Mouse (Mus musculus) embryonic facial prominence, embryonic 15.5 days (tissue): ENCODE measurements around the gene Egln2. TPM values are rescaled to one million over a fixed set of nuclear protein-coding genes. Genes with fewer than 3 reads are reported as not detected.

ENCODE experiments used
- ATAC-seq: fragments of 200-750 bp; cut with Nextera tagmentation; 2 replicates; pipeline ENCODE4 v1.8.0; 2017; ENCODE audit warnings: low read depth, moderate TSS enrichment; ENCODE audit not compliant: insufficient number of reproducible peaks, low FRiP score, low TSS enrichment
- H3K27ac ChIP-seq: fragments of 300-500 bp; sonication (generic); replicated peaks from 2 replicates; pipeline ENCODE4 v1.5.1; 2015; ENCODE audit warnings: mild to moderate bottlenecking, inconsistent platforms
- H3K27me3 ChIP-seq: fragments of 300-500 bp; sonication (generic); 2 replicates; pipeline ENCODE4 v1.6.1; 2015; ENCODE audit warnings: inconsistent platforms
- H3K36me3 ChIP-seq: fragments of 300-500 bp; sonication (generic); 2 replicates; pipeline ENCODE4 v1.6.1; 2015; ENCODE audit warnings: mild to moderate bottlenecking, inconsistent platforms
- H3K4me1 ChIP-seq: fragments of 300-500 bp; sonication (generic); 2 replicates; pipeline ENCODE4 v1.6.1; 2015; ENCODE audit warnings: inconsistent platforms
- H3K4me2 ChIP-seq: fragments of 300-500 bp; sonication (generic); replicated peaks from 2 replicates; pipeline ENCODE4 v1.6.1; 2015; ENCODE audit warnings: mild to moderate bottlenecking, inconsistent platforms
- H3K4me3 ChIP-seq: fragments of 300-500 bp; sonication (generic); replicated peaks from 2 replicates; pipeline ENCODE4 v1.5.1; 2015; ENCODE audit warnings: mild to moderate bottlenecking, inconsistent platforms
- H3K9ac ChIP-seq: fragments of 300-500 bp; sonication (generic); 2 replicates; pipeline ENCODE4 v1.6.1; 2015; ENCODE audit warnings: inconsistent platforms
- H3K9me3 ChIP-seq: fragments of 300-500 bp; sonication (generic); replicated peaks from 2 replicates; pipeline ENCODE4 v1.6.1; 2016; ENCODE audit warnings: inconsistent platforms
- WGBS: fragments of 180-500 bp; shearing (Covaris S2); methylation state at CpG from one replicate; pipeline ENCODE4 v1.1.7; 2015; 5-methylcytosine and 5-hydroxymethylcytosine counted together
- polyA plus RNA-seq: library from polyadenylated mRNA; unstranded; fragments of >200 nt; fragmentation: Nextera tagmentation; extraction: Ambion mirVana; gene quantifications from 2 replicates; pipeline ENCODE4 v1.2.1, GENCODE M21; 2015

Gene Egln2
- 83.0 and 86.7 TPM in 2 replicates for polyA plus RNA-seq

DNA sequence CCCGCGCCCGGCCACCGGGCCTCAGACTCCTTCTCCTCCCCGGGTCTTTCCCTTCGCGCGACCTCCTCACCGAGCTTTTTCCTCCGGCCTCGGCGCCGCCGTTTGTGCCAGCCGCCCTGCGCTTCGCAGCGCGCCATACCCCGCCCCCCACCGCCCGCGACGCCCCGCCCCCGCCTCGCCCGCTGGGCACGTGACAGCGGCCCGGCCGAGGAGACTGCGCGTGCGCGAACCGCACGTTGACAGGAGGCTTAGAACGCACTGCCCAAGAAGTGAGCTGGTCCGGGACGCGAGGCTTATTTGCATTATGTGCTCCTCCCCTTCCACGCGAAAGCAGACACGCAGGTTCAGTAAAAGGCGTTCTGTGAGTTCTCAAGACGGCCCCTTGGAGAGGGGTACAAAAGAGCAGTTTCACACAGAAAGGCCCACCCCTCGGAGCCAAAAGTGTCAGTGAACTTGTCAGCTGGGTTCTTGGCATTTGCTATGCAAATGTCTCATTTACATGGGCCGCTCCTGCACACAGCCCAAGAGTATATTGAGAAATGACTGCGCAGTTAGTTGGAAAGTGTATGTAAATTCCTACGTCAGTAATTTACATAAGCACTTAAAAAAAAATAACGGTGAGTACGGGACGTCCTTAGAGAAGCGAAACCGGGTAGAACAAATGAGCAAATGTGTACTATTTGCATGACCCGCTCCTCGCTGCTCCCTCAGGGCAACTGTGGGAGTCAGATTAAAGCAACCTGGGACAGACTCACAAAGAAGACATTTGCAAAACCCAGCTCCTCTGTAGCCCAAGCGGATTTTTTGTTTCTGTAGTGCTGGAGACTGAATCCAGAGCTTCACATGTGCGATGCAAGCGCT is at the start of gene Egln2:
Gene Egln2, minus strand, starts transcription at position 189 of the 861 bp plus-strand sequence.
- Histone ChIP-seq H3K4me3 (peak within 1 kb of the TSS; percentile 60), H3K36me3 (peaks cover 19% of the 10 kb centered on the region), H3K4me1 (peaks cover 53% of the 10 kb centered on the region), H3K9me3 (no peaks in the 10 kb centered on the region), H3K27ac (peak within 1 kb of the TSS; percentile 97), H3K4me2 (peak within 1 kb of the TSS; percentile 70), H3K9ac (peak within 1 kb of the TSS; percentile 43), H3K27me3 (no peaks in the 10 kb centered on the region)
- ATAC-seq = peak; percentile 87
- WGBS = under 1% methylated on average over 61 of the region's 61 CpGs

DNA sequence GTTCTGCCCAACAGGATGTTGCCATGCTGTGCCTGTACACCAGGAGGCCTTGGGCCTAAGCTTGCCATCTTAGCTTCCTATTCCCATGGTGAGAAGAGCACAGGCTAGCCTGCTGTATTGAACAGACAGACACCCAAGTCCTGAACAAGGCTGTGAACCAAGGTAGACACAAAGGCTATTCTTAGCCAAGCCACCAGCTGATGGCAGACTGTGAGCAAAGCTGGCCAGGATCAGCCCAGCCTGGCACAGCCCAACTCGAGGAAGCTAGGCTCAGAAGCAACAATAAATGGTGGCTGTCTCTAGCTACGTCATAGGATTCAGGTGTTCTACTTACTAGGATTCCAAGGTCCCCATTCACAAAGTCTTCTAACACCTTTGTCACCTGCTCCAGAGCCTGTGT is 46.0 kb upstream of the Egln2 start:
- H3K9ac ChIP-seq = no peak overlapping the region
- H3K36me3 ChIP-seq = peaks cover 83% of the 10 kb centered on the region
- ATAC-seq = no peak
- no peaks in the 10 kb centered on the region for H3K9me3 ChIP-seq
- H3K27me3 ChIP-seq = no peaks in the 10 kb centered on the region
- 93% methylated on average over 2 of the region's 2 CpGs for WGBS
- H3K4me3 ChIP-seq = no peak overlapping the region
- H3K4me1 ChIP-seq = no peaks in the 10 kb centered on the region
- H3K4me2 ChIP-seq = no peak overlapping the region
- H3K27ac ChIP-seq = no peak overlapping the region

DNA sequence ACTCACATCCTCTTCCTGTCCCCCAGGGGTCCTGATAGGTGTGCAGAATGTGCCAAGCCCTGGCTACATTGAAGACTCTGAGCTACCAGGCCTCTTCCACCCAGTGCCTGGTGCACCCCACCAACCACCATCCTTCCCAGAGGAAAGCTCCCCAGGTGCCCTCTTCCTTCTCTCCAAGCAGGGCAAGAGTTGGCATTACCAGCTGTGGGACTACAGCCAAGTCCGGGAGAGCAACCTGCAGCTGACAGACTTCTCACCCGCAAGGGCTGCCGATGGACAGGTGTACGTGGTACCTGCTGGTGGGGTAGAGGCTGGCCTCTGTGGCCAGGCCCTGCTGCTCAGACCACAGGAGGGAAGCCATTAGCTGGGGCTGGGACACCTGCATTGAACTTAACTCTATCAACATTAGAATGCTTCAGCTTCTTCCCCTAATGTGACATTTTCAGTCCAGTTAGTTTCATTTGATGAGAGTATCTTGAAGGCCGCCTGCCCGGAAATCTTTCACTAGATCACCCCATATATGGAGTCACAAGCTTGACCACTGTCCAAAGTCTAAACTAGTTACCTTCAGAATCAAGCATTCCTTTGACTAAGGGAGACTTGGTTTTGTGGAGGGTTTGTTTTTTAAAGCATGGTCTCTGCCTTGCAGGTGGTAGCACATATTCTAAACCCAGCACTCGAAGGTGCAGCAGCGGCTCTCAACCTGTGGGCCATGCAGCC is 37.3 kb upstream of the Egln2 start:
- 92% methylated on average over 8 of the region's 8 CpGs for WGBS
- Histone ChIP-seq H3K27me3 (no peaks in the 10 kb centered on the region), H3K36me3 (peaks cover 58% of the 10 kb centered on the region), H3K4me3 (no peak overlapping the region), H3K4me2 (no peak overlapping the region), H3K9ac (no peak overlapping the region), H3K27ac (no peak overlapping the region), H3K4me1 (no peaks in the 10 kb centered on the region), H3K9me3 (no peaks in the 10 kb centered on the region)
- no peak; the same call in 1 of the 2 replicates for ATAC-seq

DNA sequence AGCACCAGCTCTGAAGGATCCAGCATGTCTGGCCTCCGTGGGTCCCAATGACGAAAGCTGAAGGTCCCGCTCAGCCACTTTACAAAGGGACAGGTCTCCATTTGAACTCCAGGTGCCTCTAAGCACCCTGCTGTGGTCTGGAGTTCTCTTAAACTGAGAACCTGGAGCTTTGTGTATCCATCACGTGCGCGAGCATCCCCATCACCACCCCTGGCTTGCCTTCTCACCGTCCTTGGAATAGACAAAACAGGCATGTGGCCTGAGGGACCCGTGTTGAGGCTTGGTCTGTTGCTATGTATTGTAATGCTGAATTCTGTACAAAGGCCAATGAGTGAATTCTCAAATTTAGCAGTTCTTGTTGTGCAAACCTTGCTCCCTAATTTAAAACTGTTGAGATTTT is 32.2 kb upstream of the Egln2 start:
- Histone ChIP-seq H3K9ac (no peak overlapping the region), H3K27ac (no peak overlapping the region), H3K4me3 (no peak overlapping the region), H3K9me3 (no peaks in the 10 kb centered on the region), H3K4me1 (peaks cover 17% of the 10 kb centered on the region), H3K4me2 (no peak overlapping the region), H3K27me3 (no peaks in the 10 kb centered on the region), H3K36me3 (peaks cover 33% of the 10 kb centered on the region)
- no peak for ATAC-seq
- 94% methylated on average over 8 of the region's 8 CpGs for WGBS

DNA sequence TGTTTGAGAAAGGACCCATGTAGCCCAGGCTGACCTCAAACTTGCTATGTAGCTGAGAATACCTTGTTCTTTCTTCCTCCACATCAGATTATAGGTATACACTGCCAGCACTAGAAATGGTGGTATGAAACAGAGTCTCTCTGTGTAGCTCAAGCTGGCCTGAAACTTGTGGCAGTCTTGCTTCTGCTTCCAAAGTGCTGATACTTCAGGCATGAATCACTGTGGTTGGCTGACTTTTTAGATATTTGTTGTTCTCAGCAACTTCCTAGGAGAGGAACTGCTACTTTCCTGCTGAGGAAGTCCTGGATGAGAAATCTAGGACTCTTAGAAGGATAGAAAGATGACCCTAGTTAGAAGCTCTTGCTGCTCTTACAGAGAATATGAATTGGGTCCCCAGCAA is 31.8 kb upstream of the Egln2 start:
- no peaks in the 10 kb centered on the region for H3K9me3 ChIP-seq
- H3K4me2 ChIP-seq = no peak overlapping the region
- H3K27ac ChIP-seq = no peak overlapping the region
- ATAC-seq = no peak
- H3K9ac ChIP-seq = no peak overlapping the region
- peaks cover 33% of the 10 kb centered on the region for H3K36me3 ChIP-seq
- no peak overlapping the region for H3K4me3 ChIP-seq
- peaks cover 18% of the 10 kb centered on the region for H3K4me1 ChIP-seq
- H3K27me3 ChIP-seq = no peaks in the 10 kb centered on the region

DNA sequence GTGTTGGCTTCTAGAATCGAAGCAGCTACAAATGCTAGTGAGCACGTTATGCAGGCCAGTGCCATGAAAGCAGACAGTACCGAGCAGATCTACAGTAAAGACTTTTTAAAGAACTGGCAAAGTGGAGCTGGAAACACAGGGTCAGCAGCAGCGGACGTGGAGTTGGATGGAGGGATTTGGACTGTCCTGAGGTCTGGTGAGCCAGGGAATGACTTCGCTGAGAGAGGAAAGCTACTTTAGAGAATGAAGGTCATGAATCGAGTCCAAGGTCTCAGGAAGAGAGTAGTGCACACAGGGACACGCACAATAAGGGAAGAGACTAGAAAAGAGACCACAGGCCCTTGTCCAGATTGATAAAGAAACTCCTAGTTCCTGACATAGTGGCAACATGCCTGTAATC is 31.0 kb upstream of the Egln2 start:
- H3K9ac ChIP-seq = no peak overlapping the region
- no peak for ATAC-seq
- 91% methylated on average over 8 of the region's 8 CpGs for WGBS
- H3K4me3 ChIP-seq = no peak overlapping the region
- H3K4me2 ChIP-seq = no peak overlapping the region
- no peaks in the 10 kb centered on the region for H3K9me3 ChIP-seq
- H3K27me3 ChIP-seq = no peaks in the 10 kb centered on the region
- H3K4me1 ChIP-seq = peaks cover 18% of the 10 kb centered on the region
- H3K36me3 ChIP-seq = peaks cover 33% of the 10 kb centered on the region
- no peak overlapping the region for H3K27ac ChIP-seq

DNA sequence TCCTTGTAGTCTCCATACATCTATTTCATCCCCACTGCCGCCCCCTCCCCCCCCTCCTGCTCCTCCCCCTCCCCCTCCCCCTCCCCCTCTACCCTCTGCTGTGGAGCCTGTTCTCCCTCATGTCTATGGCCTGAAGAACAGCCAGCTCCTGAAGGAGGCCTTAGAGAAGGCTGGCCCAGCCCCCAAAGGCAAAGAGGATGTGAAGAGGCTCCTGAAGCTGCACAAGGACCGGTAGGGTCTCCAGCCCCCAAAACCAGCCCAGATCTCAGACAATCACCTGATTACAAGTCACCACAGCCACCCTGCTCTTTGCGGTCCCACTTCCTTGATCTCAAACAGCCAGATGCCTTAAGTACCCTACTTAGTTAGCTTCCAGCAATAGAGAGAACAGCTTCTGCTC is 30.5 kb upstream of the Egln2 start:
- Histone ChIP-seq H3K27ac (no peak overlapping the region), H3K4me2 (no peak overlapping the region), H3K9me3 (no peaks in the 10 kb centered on the region), H3K4me1 (peaks cover 18% of the 10 kb centered on the region), H3K27me3 (no peaks in the 10 kb centered on the region), H3K9ac (no peak overlapping the region), H3K4me3 (no peak overlapping the region), H3K36me3 (peaks cover 36% of the 10 kb centered on the region)
- 86% methylated on average over 3 of the region's 3 CpGs for WGBS
- ATAC-seq = no peak

DNA sequence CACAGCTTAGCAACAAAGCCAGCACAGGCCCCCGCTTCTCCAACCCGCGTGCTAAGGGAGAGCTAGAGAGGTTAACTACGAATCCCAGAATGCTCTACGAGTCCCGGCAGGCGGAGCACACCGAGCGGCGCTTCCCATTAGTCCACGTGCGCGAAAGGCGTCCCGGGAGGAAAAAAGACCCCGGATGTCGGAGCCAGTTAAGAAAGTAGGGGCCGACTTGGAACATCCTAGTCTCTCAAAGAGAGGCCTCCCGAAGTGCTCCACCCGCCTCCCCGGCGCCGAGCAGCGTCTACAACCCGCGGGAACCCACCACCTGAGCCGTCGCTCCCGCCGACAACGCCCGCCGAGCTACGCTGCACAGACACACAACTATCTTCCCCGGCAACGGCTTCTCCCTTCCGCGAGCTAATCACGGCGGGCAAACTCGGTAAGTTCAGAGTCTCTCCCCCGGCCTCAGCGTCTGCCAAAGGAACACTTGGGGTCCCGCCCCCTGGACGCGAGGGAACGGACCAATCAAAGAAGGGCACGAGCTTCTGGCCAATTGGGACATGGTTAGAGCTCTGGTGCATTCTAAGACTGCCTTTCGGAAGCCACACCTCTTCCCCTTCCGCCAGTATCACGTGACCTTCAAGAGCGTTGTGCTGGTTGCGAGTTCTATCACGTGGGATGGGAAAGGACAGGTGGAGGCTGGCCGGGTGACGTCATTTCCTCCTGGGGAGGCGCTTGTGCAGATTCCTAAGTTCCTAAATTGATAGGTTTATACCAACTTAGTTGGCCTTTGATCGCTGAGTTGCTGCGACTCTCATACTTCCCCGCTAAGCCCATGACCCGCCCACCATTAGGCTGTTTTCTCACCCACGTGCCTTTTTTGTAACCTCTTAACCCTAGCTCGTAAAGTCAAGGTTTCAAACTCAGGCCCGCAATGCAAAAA is 29.3 kb upstream of the Egln2 start, which contains the start of the genes BC024978 and Snrpa:
Gene BC024978, plus strand, starts transcription at position 101 of the 931 bp plus-strand sequence.
Gene Snrpa, minus strand, starts transcription at position 591 of the 931 bp plus-strand sequence.
- Histone ChIP-seq H3K9me3 (no peaks in the 10 kb centered on the region), H3K9ac (peak within 1 kb of the TSS; percentile 97), H3K4me3 (peak within 1 kb of the TSS; percentile 91), H3K27me3 (no peaks in the 10 kb centered on the region), H3K36me3 (peaks cover 41% of the 10 kb centered on the region), H3K4me2 (peak within 1 kb of the TSS; percentile 78), H3K4me1 (peaks cover 18% of the 10 kb centered on the region), H3K27ac (peak within 1 kb of the TSS; percentile 100)
- under 1% methylated on average over 64 of the region's 64 CpGs for WGBS
- peak; percentile 99 for ATAC-seq

DNA sequence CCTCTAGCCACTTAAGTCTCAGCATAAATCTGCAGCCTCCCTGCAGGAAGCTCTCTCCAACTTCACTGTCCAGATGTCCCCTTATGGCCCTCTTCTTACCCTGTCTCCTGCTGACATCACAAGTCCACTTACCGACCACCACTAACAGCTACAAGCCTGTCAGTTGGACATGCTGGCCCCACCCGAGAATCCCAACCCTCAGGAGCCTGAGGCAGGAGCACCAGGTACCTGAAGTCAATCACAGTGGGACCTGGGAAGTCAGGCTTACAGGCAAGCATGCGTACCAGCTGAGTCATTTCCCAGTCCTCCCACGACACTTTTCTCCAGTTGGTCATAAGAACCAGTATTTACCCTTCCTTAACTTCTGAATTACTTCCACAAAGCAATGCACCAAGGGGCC is 27.1 kb upstream of the Egln2 start:
- no peaks in the 10 kb centered on the region for H3K27me3 ChIP-seq
- no peaks in the 10 kb centered on the region for H3K9me3 ChIP-seq
- H3K9ac ChIP-seq = no peak overlapping the region
- no peak overlapping the region for H3K4me3 ChIP-seq
- H3K27ac ChIP-seq = no peak overlapping the region
- WGBS = 85% methylated on average over 4 of the region's 4 CpGs
- no peak for ATAC-seq
- H3K36me3 ChIP-seq = peaks cover 60% of the 10 kb centered on the region
- peaks cover 18% of the 10 kb centered on the region for H3K4me1 ChIP-seq
- H3K4me2 ChIP-seq = no peak overlapping the region

DNA sequence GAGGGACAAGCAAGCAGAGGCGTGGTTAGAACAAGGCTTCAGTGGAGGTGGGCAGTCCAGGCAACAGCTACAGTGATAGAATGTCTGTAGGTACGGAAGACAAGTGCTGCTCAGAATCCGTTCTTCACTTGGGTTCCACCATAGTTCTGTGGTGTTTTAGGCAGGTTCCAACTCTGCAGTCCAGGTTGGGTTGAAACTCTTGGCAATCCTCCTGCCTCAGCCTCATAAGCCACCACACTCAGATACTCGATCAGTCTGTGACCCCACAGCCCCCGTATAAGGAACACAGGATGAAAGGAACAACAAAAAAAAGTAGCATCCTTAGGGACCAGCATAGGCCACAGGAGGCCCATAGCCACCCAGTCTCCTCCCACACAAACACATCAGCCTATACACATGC is 25.8 kb upstream of the Egln2 start:
- Histone ChIP-seq H3K36me3 (peaks cover 67% of the 10 kb centered on the region), H3K4me2 (no peak overlapping the region), H3K27ac (no peak overlapping the region), H3K4me3 (no peak overlapping the region), H3K27me3 (no peaks in the 10 kb centered on the region), H3K9ac (no peak overlapping the region), H3K4me1 (peaks cover 18% of the 10 kb centered on the region), H3K9me3 (no peaks in the 10 kb centered on the region)
- WGBS = 94% methylated on average over 5 of the region's 5 CpGs
- ATAC-seq = no peak
